Mouse (Mus musculus) heart, embryonic 10.5 days (tissue): ENCODE data around the gene Cldn34c1. TPM values are rescaled to one million over a fixed set of nuclear protein-coding genes. Genes with fewer than 3 reads are reported as not detected.
"Not testable (repeated sequence)": the region's sequence is repeated elsewhere in the genome, so short reads cannot be mapped to it uniquely, and the experiment has no call there.

Experiments used
- DNase-seq: peaks from one replicate; pipeline ENCODE4 v3.0.0-alpha.2; 2017; ENCODE audit warnings: low spot score
- H3K27ac ChIP-seq: fragments of 300-500 bp; sonication (generic); 2 replicates; pipeline ENCODE4 v1.5.1; 2016; ENCODE audit warnings: mild to moderate bottlenecking
- H3K27me3 ChIP-seq: fragments of 300-500 bp; sonication (generic); 2 replicates; pipeline ENCODE4 v1.6.1; 2016; ENCODE audit warnings: mild to moderate bottlenecking; ENCODE audit not compliant: poor library complexity, insufficient read depth, severe bottlenecking
- H3K36me3 ChIP-seq: fragments of 300-500 bp; sonication (generic); 2 replicates; pipeline ENCODE4 v1.6.1; 2016; ENCODE audit warnings: mild to moderate bottlenecking, moderate library complexity
- H3K4me1 ChIP-seq: fragments of 300-500 bp; sonication (generic); 2 replicates; pipeline ENCODE4 v1.6.1; 2016; ENCODE audit warnings: mild to moderate bottlenecking
- H3K4me3 ChIP-seq: fragments of 300-500 bp; sonication (generic); 2 replicates; pipeline ENCODE4 v1.5.1; 2016; ENCODE audit warnings: mild to moderate bottlenecking, moderate library complexity
- H3K9me3 ChIP-seq: fragments of 300-500 bp; sonication (generic); 2 replicates; pipeline ENCODE4 v1.6.1; 2016; ENCODE audit warnings: mild to moderate bottlenecking, moderate library complexity
- WGBS: fragments of 180-500 bp; shearing (Covaris S2); methylation state at CpG from one replicate; pipeline ENCODE4 v1.1.7; 2016; 5-methylcytosine and 5-hydroxymethylcytosine counted together
- polyA plus RNA-seq: library from polyadenylated mRNA; unstranded; fragments of >200 nt; fragmentation: Nextera tagmentation; extraction: Ambion mirVana; gene quantifications from 2 replicates; pipeline ENCODE4 v1.2.1, GENCODE M21; 2016

The Cldn34c1 gene
- 11.6 and 12.1 TPM in 2 replicates for polyA plus RNA-seq

DNA sequence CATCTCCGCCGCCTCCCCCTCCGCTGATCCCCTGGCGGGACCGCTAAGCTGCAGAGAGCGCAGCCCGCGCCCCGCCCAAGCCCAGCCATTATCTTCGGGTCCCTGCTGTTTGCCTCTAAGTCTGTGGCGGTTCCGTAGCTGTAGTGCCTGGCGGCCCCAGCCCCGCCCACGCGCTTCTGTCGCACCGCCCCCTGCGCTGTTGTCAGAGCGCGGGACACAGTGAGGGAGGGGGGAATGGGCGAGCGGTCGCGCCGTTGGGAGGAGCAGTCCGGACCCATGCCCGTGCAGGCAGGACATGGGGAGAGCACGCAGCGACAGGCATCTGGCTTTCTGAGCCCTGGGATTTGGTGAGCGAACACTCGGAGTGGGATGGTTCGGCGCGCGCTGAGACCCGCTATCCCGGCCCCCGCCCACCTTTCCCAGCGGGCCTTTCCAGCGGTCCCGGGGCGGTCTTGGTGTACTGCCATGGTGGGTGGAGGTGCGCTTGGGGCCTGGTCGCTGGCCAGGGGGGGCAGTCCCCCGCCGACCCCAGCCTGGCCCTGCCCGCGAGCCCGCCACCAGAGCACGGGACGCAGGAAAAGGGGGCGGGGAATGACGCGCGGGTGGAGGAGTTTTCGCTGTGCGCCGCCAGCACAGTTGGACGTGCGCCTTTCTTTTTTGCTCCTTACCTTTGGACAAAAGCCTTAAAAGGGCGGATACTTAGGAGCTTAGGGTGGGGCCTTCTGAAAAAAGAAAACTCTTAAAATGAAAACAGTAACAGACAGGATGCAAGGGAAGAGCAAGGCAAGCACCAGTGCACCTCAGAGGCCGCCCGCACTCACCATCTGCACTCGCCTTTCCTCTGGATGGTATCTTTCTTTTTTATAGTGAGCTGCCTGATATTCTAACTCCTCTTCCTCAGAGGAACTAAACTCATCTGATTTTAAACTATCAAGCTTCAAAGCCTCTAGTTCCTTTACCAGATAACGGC lies at the start of gene Cldn34c1:
Gene Cldn34c1 (plus strand): TSS at position 205 of the 970 bp plus-strand sequence.
- Histone ChIP-seq H3K27me3 (no peaks in the 10 kb centered on the region; the same call in 1 of the 2 replicates), H3K36me3 (no peaks in the 10 kb centered on the region), H3K4me3 (peak within 1 kb of the TSS; percentile 62), H3K27ac (peak within 1 kb of the TSS; percentile 89), H3K9me3 (no peaks in the 10 kb centered on the region), H3K4me1 (no peaks in the 10 kb centered on the region)
- DNase-seq = peak; percentile 92
- WGBS = 2% methylated on average over 63 of the region's 66 CpGs

DNA sequence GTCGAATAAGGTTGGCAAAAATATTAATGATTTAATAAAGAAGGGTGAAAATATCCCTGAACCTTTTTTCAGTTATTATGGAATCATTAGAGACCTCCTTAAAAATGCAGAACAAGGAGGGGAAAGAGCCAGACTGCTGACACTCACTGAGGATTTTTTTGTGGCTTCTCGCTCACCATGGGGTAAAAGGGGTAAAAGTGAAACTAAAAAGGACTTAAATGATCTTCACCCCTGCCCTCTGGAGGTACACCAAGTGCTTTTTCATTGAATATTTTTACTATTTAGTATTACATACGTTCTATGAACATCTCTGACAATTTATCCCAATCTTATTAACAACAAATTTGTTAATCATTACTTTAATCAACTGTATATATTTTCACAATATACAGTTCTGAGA lies 15.9 kb upstream of the Cldn34c1 start:
- Histone ChIP-seq H3K36me3 (no peaks in the 10 kb centered on the region), H3K9me3 (no peaks in the 10 kb centered on the region), H3K4me3 (no peak overlapping the region), H3K27me3 (no peaks in the 10 kb centered on the region), H3K4me1 (no peaks in the 10 kb centered on the region), H3K27ac (no peak overlapping the region)
- DNase-seq = no peak
- 79% methylated on average over 3 of the region's 3 CpGs for WGBS

- H3K4me1 ChIP-seq, H3K27me3 ChIP-seq, H3K9me3 ChIP-seq, DNase-seq, H3K36me3 ChIP-seq: not testable (repeated sequence)
- peak overlapping the region; percentile 62 for H3K4me3 ChIP-seq
- peak overlapping the region; percentile 89 for H3K27ac ChIP-seq
- 28% methylated on average over 5 of the region's 5 CpGs for WGBS
These were observed 489 bp upstream of the Cldn34c1 start for GRCm38 (mm10) chrX:123102806-123103205.

GRCm38 (mm10) chrX:123104692-123105091 lies 1.4 kb downstream of the Cldn34c1 start:
- not testable (repeated sequence) for H3K36me3 ChIP-seq, H3K4me1 ChIP-seq, DNase-seq, H3K27ac ChIP-seq, H3K27me3 ChIP-seq, H3K9me3 ChIP-seq
- 9% methylated on average over 7 of the region's 7 CpGs for WGBS
- H3K4me3 ChIP-seq = peak overlapping the region; percentile 62

GRCm38 (mm10) chrX:123222381-123222780 lies 119.1 kb downstream of the Cldn34c1 start, which contains the start of gene Srsx:
TSS of gene Srsx (minus strand) at chrX:123222481.
- H3K27ac ChIP-seq, DNase-seq, H3K27me3 ChIP-seq, H3K36me3 ChIP-seq, H3K4me3 ChIP-seq, H3K9me3 ChIP-seq, H3K4me1 ChIP-seq: not testable (repeated sequence)
- WGBS = 33% methylated on average over 1 of the region's 1 CpGs

Other genes with a start within 250 kb of the Cldn34c1 start
- gene Gm17521, start 73.8 kb upstream of the Cldn34c1 start, polyA plus RNA-seq = not detected in 2 replicates
- gene Srsx, start 119.0 kb downstream of the Cldn34c1 start, polyA plus RNA-seq = not detected in 2 replicates
- not detected in 2 replicates for gene Gm17577, start 143.4 kb downstream of the Cldn34c1 start, polyA plus RNA-seq